Mouse (Mus musculus) liver, adult 2 months (tissue): Measurements from ENCODE around the gene Susd1.

Source experiments
- CTCF ChIP-seq: fragments of 200-500 bp; IDR thresholded peaks from 2 replicates; pipeline ENCODE4 v1.5.1; 2011; ENCODE audit warnings: low read depth, low read length, control low read depth
- POLR2A ChIP-seq: fragments of 200-500 bp; IDR thresholded peaks from 2 replicates; pipeline ENCODE4 v1.6.1; 2011; ENCODE audit warnings: low read length, control low read depth; ENCODE audit not compliant: insufficient read depth; ENCODE audit errors: extremely low read depth

DNA sequence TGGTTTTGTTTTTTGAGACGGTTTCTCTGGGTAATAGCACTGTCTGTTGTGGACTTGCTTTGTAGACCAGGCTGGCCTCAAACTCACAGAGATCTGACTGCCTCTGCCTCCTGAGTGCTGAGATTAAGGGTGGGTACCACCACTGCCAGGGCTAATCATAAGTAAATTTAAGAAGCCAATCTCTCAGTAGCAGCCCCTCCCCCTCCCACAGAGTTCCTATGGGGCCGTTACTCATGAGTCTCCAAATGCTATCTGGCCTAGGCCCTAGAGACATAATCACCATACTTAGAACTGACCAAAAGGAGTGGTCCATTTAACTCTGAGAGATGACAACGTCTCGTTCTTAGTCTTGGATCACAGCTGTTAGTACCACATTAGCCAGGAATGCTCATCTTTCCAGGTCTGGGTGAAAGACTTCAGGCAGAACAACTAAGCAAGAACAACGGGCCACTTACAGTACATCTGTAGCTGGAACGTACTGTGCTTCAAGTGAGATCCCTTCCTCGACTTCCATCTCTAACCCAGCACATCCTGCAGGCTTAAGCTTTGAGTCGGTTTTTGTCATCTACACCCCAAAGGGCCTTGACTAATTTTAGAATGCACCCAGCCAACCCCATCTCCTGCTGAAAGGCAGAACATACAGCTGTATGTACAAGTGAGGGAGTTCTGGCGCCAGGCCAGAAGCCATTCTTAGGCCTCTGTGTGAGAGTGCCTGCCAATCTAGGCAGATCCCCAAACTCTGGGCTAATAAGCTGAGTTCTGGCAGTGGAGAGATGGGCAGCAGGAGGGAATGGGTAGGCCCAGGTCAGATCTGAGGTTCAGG, 102.6 kb downstream of the Susd1 start:
- TF ChIP-seq CTCF (no peak), POLR2A (no peak)
